Comparison of ENCODE assay signal across 23 mouse cellular contexts in the genomic region with DNA sequence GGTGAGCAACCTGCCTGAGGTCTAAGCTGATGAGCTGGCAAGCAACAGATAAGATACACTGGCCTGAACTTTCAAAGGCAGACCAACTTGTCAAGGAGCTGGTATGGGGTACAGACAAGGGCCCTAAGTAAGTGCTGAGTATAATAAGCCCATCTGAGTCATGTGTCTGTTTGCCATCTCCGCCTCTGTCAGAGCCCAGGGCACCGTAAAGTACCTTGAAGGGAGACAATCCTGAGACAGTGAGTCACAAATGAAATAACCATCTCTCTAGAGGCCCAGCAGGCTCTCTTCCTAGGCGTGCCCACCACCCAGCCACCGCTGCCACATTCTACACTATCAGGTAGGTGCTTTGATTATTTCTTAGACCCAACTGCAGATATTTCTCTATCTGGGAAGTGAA. TPM values are rescaled to one million over a fixed set of nuclear protein-coding genes. Genes with fewer than 3 reads are reported as not detected.
DNase-seq lines count a peak whose midpoint lies in the region; ATAC-seq and TF ChIP-seq lines count a peak whose summit lies in the region.
"Had no signal": no experiment of that assay in that cellular context is flagged by ENCODE, and none has a peak within 500 bp of the region (broad histone marks: within the 10 kb centered on the region; RNA-seq: fewer than 3 reads in every experiment).

No protein-coding gene starts in this region.

- 83% methylated on average over 4 of the region's 4 CpGs for WGBS in liver, adult 2 months
- 42% methylated on average over 4 of the region's 4 CpGs for WGBS in intestine, postnatal 0 days

- peaks cover 6% of the 10 kb centered on the region; the same call in 1 of the 2 replicates for H3K36me3 ChIP-seq in liver, adult 2 months (ENCODE audit: control insufficient read depth, insufficient read depth, low read length)
- H3K36me3 ChIP-seq in intestine, postnatal 0 days (ENCODE audit: control insufficient read depth, insufficient read depth): peaks cover 30% of the 10 kb centered on the region
- H3K36me3 ChIP-seq: G1E had no signal

- peaks cover 42% of the 10 kb centered on the region for H3K4me1 ChIP-seq in liver, adult 2 months (ENCODE audit: control insufficient read depth, insufficient read depth, low read length)
- H3K4me1 ChIP-seq in intestine, postnatal 0 days (replicated peaks; ENCODE audit: control insufficient read depth, insufficient read depth, low read length): peaks cover 25% of the 10 kb centered on the region; the same call in 1 of the 2 replicates

- TF ChIP-seq POLR2A in liver, adult 2 months (IDR thresholded peaks at IDR 0.05; ENCODE audit: extremely low read depth, insufficient read depth, low read length): no peak

- H3K79me2 ChIP-seq in liver, adult 2 months (ENCODE audit: control insufficient read depth, insufficient read depth, low read length): peaks cover 42% of the 10 kb centered on the region; the same call in 1 of the 2 replicates

- H3K4me2 ChIP-seq in intestine, postnatal 0 days (replicated peaks; ENCODE audit: low read depth): no peak overlapping the region
- H3K4me2 ChIP-seq: embryonic facial prominence, embryonic 12.5 days; forebrain, embryonic 12.5 days; hindbrain, embryonic 12.5 days had no signal

- no peak overlapping the region for H3K9ac ChIP-seq in liver, adult 2 months (ENCODE audit: low read depth, low read length)
- no peak overlapping the region for H3K9ac ChIP-seq in intestine, postnatal 0 days (ENCODE audit: low read depth, low read length)
- H3K9ac ChIP-seq: embryonic facial prominence, embryonic 12.5 days; forebrain, embryonic 12.5 days; hindbrain, embryonic 12.5 days had no signal

- no peak for ATAC-seq in intestine, postnatal 0 days
- no peak for ATAC-seq in erythroblast, adult 5-6 weeks (replicated peaks; ENCODE audit: low FRiP score, poor library complexity, severe bottlenecking)
- ATAC-seq: activated CD4-positive, CD25-positive, alpha-beta regulatory T cell, adult 4 months; CD4-positive, CD25-positive, alpha-beta regulatory T cell, adult 4 months; forebrain, embryonic 16.5 days; hindbrain, embryonic 16.5 days; Patski had no signal

- TF ChIP-seq CTCF in liver, adult 2 months (IDR thresholded peaks at IDR 0.05; ENCODE audit: low read depth, low read length): no peak
- no peak for TF ChIP-seq CTCF in intestine, postnatal 0 days (IDR thresholded peaks at IDR 0.05; ENCODE audit: low read depth)

- no peaks in the 10 kb centered on the region for H3K27me3 ChIP-seq in liver, adult 2 months (ENCODE audit: control insufficient read depth, insufficient read depth, low read length)
- H3K27me3 ChIP-seq in intestine, postnatal 0 days (replicated peaks; ENCODE audit: control insufficient read depth, insufficient read depth, low read length): no peaks in the 10 kb centered on the region
- H3K27me3 ChIP-seq: embryonic facial prominence, embryonic 12.5 days; hindbrain, embryonic 12.5 days; Patski had no signal

- H3K9me3 ChIP-seq in intestine, postnatal 0 days (ENCODE audit: control insufficient read depth): no peaks in the 10 kb centered on the region
- H3K9me3 ChIP-seq: embryonic facial prominence, embryonic 12.5 days; forebrain, embryonic 12.5 days; G1E; hindbrain, embryonic 12.5 days had no signal

- peak overlapping the region; percentile 24 for H3K27ac ChIP-seq in liver, adult 2 months (replicated peaks; ENCODE audit: insufficient read depth, low read depth, low read length)
- peak overlapping the region; percentile 91; the same call in 1 of the 2 replicates for H3K27ac ChIP-seq in intestine, postnatal 0 days (ENCODE audit: low read depth, low read length)
- H3K27ac ChIP-seq: forebrain, embryonic 12.5 days; hindbrain, embryonic 12.5 days had no signal

- DNase-seq in liver, adult 2 months (ENCODE audit: extremely low read depth, low read depth, low spot score): no peak
- DNase-seq in liver (no peak), MN1 (ENCODE audit: low spot score) (peak; percentile 64)
- no peak for DNase-seq in spleen, adult 12 weeks (ENCODE audit: low spot score)
- DNase-seq: adrenal gland, postnatal 14 days; B cell, adult 2 months; cerebellum, adult 11-12 months; cerebellum, adult 9-10 months; cerebellum, postnatal 25 days; gastrocnemius, postnatal 14 days; heart, postnatal 10 days; heart, postnatal 4 days had no signal

- H3K4me3 ChIP-seq in liver, adult 2 months (ENCODE audit: insufficient read depth, low read depth, low read length): no peak overlapping the region
- no peak overlapping the region for H3K4me3 ChIP-seq in intestine, postnatal 0 days (ENCODE audit: low read depth, low read length)
- H3K4me3 ChIP-seq: embryonic facial prominence, embryonic 12.5 days; forebrain, embryonic 12.5 days; hindbrain, embryonic 12.5 days had no signal

RNA-seq across cellular contexts. Expression of gene Slc25a51, which starts 46.4 kb away (rescaled TPM):
- total RNA-seq in liver, adult 2 months (2014; rRNA removed): 47.5 and 70.3 TPM in 2 replicates
- polyA plus RNA-seq in liver, adult 2 months (2012; rRNA removed): 52.9 and 56.4 TPM in 2 replicates
- 39.7 and 40.9 TPM in 2 replicates for polyA plus RNA-seq in intestine, postnatal 0 days (2015; fragmentation: Nextera tagmentation; extraction: Ambion mirVana)
- total RNA-seq in erythroblast, adult 5-6 weeks (2015; ENCODE audit: low replicate concordance): 875 and 932 TPM in 2 replicates
- total RNA-seq in erythroblast, adult 5-6 weeks (2017; ENCODE audit: low replicate concordance): 975 and 1,016 TPM in 2 replicates

Comparison
In these comparisons a context has a peak if more than half of its experiments do, and no peak if none do; other contexts are left out.
1. RNA of gene Slc25a51, which starts 46.4 kb away (total RNA-seq): 875 to 1,016 TPM in erythroblast, adult 5-6 weeks; 47.5 to 70.3 TPM in liver, adult 2 months; every median in the first group is over 10 times any median in the second.